Mouse (Mus musculus) cerebellum, postnatal 36 days (tissue): ENCODE data around the gene Dlx4.
A peak's percentile ranks its signal among the peaks of the same experiment; 100 is the strongest.

Experiments used
- DNase-seq, 2 experiments: peaks; one replicate each; pipeline ENCODE4 v3.0.0; 2021 to 2022; ENCODE audit warnings: mixed read lengths in 2 of 2

The Dlx4 gene

GRCm38 (mm10) chr11:95142980-95143575 is 3.0 kb downstream of the Dlx4 start:
- DNase-seq: peak; percentile 14 to 21

- DNase-seq: no peak
Observed at GRCm38 (mm10) chr11:95142258-95142657, 3.8 kb downstream of the Dlx4 start.

- DNase-seq: no peak
Observed at GRCm38 (mm10) chr11:95139871-95140270, 6.2 kb downstream of the Dlx4 start.

GRCm38 (mm10) chr11:95137281-95137680 is 8.8 kb downstream of the Dlx4 start:
- DNase-seq: no peak

- DNase-seq: no peak
Observed at GRCm38 (mm10) chr11:95133321-95133720, 12.7 kb downstream of the Dlx4 start.

GRCm38 (mm10) chr11:95130668-95131252 is 15.3 kb downstream of the Dlx4 start:
- no peak for DNase-seq

GRCm38 (mm10) chr11:95128359-95128758 is 17.7 kb downstream of the Dlx4 start:
- no peak for DNase-seq

GRCm38 (mm10) chr11:95126272-95127245 is 19.5 kb downstream of the Dlx4 start:
- no peak for DNase-seq

GRCm38 (mm10) chr11:95125366-95125948 is 20.6 kb downstream of the Dlx4 start:
- no peak for DNase-seq

- no peak for DNase-seq
Observed at GRCm38 (mm10) chr11:95122100-95122489, 24.0 kb downstream of the Dlx4 start.

- no peak for DNase-seq
Observed at GRCm38 (mm10) chr11:95121161-95122099, 24.6 kb downstream of the Dlx4 start.

GRCm38 (mm10) chr11:95120633-95121020 is 25.4 kb downstream of the Dlx4 start:
- DNase-seq: no peak

- peak in 1 of 2 experiments; percentile 16 for DNase-seq
Observed at GRCm38 (mm10) chr11:95119990-95120632, 26.0 kb downstream of the Dlx4 start, which contains the start of gene Dlx3. Gene Dlx3, plus strand, starts transcription at chr11:95120119.

- DNase-seq: peak; percentile 72 to 75
Observed at GRCm38 (mm10) chr11:95118505-95118904, 27.6 kb downstream of the Dlx4 start.

- DNase-seq: peak; percentile 69 to 78
Observed at GRCm38 (mm10) chr11:95117030-95117429, 29.0 kb downstream of the Dlx4 start.

- no peak for DNase-seq
Observed at GRCm38 (mm10) chr11:95110081-95110480, 36.0 kb downstream of the Dlx4 start.

- no peak for DNase-seq
Observed at GRCm38 (mm10) chr11:95109000-95109399, 37.1 kb downstream of the Dlx4 start.

- peak; percentile 91 to 95 for DNase-seq
Observed at GRCm38 (mm10) chr11:95106440-95107236, 39.4 kb downstream of the Dlx4 start.

GRCm38 (mm10) chr11:95105274-95105874 is 40.7 kb downstream of the Dlx4 start:
- DNase-seq: no peak

GRCm38 (mm10) chr11:95104266-95104665 is 41.8 kb downstream of the Dlx4 start:
- DNase-seq: no peak
